Mouse (Mus musculus) stomach, embryonic 16.5 days (tissue): ENCODE results near the gene Abca16. TPM values are rescaled to one million over a fixed set of nuclear protein-coding genes. Genes with fewer than 3 reads are reported as not detected.

Source experiments
- ATAC-seq: fragments of 200-750 bp; cut with Nextera tagmentation; 2 replicates; pipeline ENCODE4 v1.8.0; 2017; ENCODE audit warnings: moderate number of reproducible peaks, moderate TSS enrichment; ENCODE audit not compliant: insufficient read depth, low FRiP score
- H3K27ac ChIP-seq: fragments of 300-500 bp; sonication (generic); 2 replicates; pipeline ENCODE4 v1.5.1; 2014; ENCODE audit warnings: low read length
- H3K27me3 ChIP-seq: fragments of 300-500 bp; sonication (generic); 2 replicates; pipeline ENCODE4 v1.6.1; 2014; ENCODE audit warnings: low read length, control low read depth, mixed read lengths; ENCODE audit not compliant: control insufficient read depth, insufficient read depth
- H3K36me3 ChIP-seq: fragments of 300-500 bp; sonication (generic); 2 replicates; pipeline ENCODE4 v1.6.1; 2014; ENCODE audit warnings: low read length; ENCODE audit not compliant: control insufficient read depth, insufficient read depth
- H3K4me1 ChIP-seq: fragments of 300-500 bp; sonication (generic); 2 replicates; pipeline ENCODE4 v1.6.1; 2014; ENCODE audit warnings: low read length, control low read depth, mixed read lengths; ENCODE audit not compliant: control insufficient read depth, insufficient read depth
- H3K4me2 ChIP-seq: fragments of 300-500 bp; sonication (generic); 2 replicates; pipeline ENCODE4 v1.6.1; 2014; ENCODE audit warnings: low read depth, low read length, mixed read lengths
- H3K4me3 ChIP-seq: fragments of 300-500 bp; sonication (generic); replicated peaks from 2 replicates; pipeline ENCODE4 v1.5.1; 2014; ENCODE audit warnings: mild to moderate bottlenecking, low read length
- H3K9ac ChIP-seq: fragments of 300-500 bp; sonication (generic); 2 replicates; pipeline ENCODE4 v1.6.1; 2014; ENCODE audit warnings: low read length
- H3K9me3 ChIP-seq: fragments of 300-500 bp; sonication (generic); replicated peaks from 2 replicates; pipeline ENCODE4 v1.6.1; 2016; ENCODE audit warnings: low read length, control low read depth; ENCODE audit not compliant: control insufficient read depth
- WGBS: fragments of 180-500 bp; shearing (Covaris S2); extraction: QIAGEN DNeasy Blood & Tissue Kit; methylation state at CpG from one replicate; pipeline ENCODE4 v1.1.7; 2014; 5-methylcytosine and 5-hydroxymethylcytosine counted together
- polyA plus RNA-seq: library from polyadenylated mRNA; unstranded; fragments of >200 nt; fragmentation: Nextera tagmentation; extraction: Ambion mirVana; gene quantifications from 2 replicates; pipeline ENCODE4 v1.2.1, GENCODE M21; 2015

Abca16 gene
- polyA plus RNA-seq, 1 experiment from 2014 or later = not detected

DNA sequence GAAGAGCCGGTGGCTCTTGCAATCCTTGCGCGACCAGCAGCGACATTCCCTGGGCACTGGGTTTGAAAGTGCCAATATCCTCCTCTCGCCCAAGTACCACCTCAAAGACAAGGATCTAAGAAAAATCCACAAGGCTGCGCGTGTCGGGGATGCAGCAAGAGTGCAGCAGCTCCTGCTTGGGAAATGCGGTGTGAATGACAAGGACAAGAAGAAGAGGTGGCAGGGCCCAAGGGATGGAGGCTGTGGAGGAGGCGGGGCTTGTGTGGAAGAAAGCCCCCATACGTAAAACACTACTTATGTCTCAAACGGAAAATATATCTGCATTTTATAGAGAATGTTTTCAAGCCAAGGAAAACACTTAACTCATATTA is 143.7 kb downstream of the Abca16 start:
- no peaks in the 10 kb centered on the region for H3K27me3 ChIP-seq
- H3K4me1 ChIP-seq = no peaks in the 10 kb centered on the region
- H3K4me3 ChIP-seq = no peak overlapping the region
- H3K4me2 ChIP-seq = no peak overlapping the region
- ATAC-seq = no peak
- H3K27ac ChIP-seq = no peak overlapping the region
- no peak overlapping the region for H3K9ac ChIP-seq
- H3K9me3 ChIP-seq = no peaks in the 10 kb centered on the region
- no peaks in the 10 kb centered on the region for H3K36me3 ChIP-seq
- WGBS = 51% methylated on average over 12 of the region's 12 CpGs

GRCm38 (mm10) chr7:120567366-120567765 is 157.9 kb downstream of the Abca16 start:
- 64% methylated on average over 8 of the region's 8 CpGs for WGBS
- no peak for ATAC-seq

DNA sequence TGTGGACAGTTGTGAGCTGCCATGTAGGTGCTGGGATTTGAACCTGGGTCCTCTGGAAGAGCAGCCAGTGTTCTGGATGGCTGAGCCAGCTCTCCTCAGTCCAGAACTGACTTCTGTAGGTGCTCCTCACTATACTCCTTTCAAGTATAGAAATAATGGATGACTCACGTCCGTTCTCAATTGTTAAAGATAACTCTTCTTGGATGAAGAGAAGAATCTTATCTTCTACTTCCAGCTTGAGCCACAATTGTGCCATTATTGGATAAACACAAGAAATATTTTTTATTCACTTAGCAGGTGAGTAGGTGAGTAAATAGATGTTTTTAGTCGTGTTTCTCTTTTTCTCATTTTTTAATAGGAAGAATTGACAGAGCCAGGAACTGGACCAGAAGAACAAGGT is 167.1 kb downstream of the Abca16 start:
- Histone ChIP-seq H3K27me3 (no peaks in the 10 kb centered on the region), H3K4me3 (no peak overlapping the region), H3K4me1 (no peaks in the 10 kb centered on the region), H3K9ac (no peak overlapping the region), H3K4me2 (no peak overlapping the region), H3K9me3 (no peaks in the 10 kb centered on the region), H3K36me3 (no peaks in the 10 kb centered on the region), H3K27ac (no peak overlapping the region)
- 68% methylated on average over 3 of the region's 3 CpGs for WGBS
- no peak for ATAC-seq

More at GRCm38 (mm10) chr7:120567366-120567765, 157.9 kb downstream of the Abca16 start:
- no peak overlapping the region for H3K4me3 ChIP-seq
- no peaks in the 10 kb centered on the region for H3K36me3 ChIP-seq
- no peak overlapping the region for H3K4me2 ChIP-seq
- H3K27me3 ChIP-seq = no peaks in the 10 kb centered on the region
- no peaks in the 10 kb centered on the region for H3K4me1 ChIP-seq
- no peak overlapping the region for H3K27ac ChIP-seq
- H3K9ac ChIP-seq = no peak overlapping the region
- H3K9me3 ChIP-seq = no peaks in the 10 kb centered on the region

Other genes with a start within 250 kb of the Abca16 start
- gene Anks4b, start 235.8 kb upstream of the Abca16 start, polyA plus RNA-seq = 1.4 and 2.0 TPM in 2 replicates
- gene Crym, start 207.5 kb upstream of the Abca16 start, polyA plus RNA-seq = 7.8 and 10.6 TPM in 2 replicates
- not detected in 2 replicates for gene Abca14, start 205.7 kb upstream of the Abca16 start, polyA plus RNA-seq
- not detected in 2 replicates for gene Abca15, start 81.0 kb upstream of the Abca16 start, polyA plus RNA-seq
- gene Uqcrc2, start 225.5 kb downstream of the Abca16 start, polyA plus RNA-seq = 204 and 235 TPM in 2 replicates